Mouse (Mus musculus): ENCODE results near the gene Cd247. TPM values are rescaled to one million over a fixed set of nuclear protein-coding genes. Genes with fewer than 3 reads are reported as not detected.

Cd247 gene
- polyA plus RNA-seq, 1 experiment from 2014 or later: 0.13 TPM

DNA sequence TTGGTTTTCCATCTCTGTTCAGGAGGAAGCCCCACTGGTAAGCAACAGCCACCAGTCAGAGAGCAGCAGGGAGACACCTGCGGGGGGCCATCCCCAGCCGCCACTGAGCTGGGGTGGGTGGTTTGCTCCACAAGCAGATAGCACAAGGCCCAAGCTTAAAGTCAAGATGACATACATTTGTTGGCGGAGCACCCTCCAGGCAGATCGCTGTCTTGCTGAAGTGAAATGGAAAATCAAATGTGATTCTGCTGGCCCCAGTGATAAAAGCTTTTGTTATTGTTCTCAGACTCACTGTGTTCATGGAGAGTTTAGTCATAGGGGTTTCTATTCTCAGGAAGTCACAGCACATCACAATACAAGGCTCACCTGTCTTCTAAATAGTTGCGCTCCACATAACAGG lies 14.6 kb downstream of the Cd247 start:
- no peak overlapping the region for H3K9ac ChIP-seq (replicated peaks)
- no peak overlapping the region for H3K4me3 ChIP-seq (ENCODE audit: low read depth, low read length)
- no peaks in the 10 kb centered on the region for H3K27me3 ChIP-seq (ENCODE audit: insufficient read depth, low read length)
- no peaks in the 10 kb centered on the region for H3K9me3 ChIP-seq (ENCODE audit: low read length)
- ATAC-seq (no peak), DNase-seq (no peak)
- H3K36me3 ChIP-seq (replicated peaks; ENCODE audit: insufficient read depth, low read length): no peaks in the 10 kb centered on the region
- TF ChIP-seq EP300 (IDR thresholded peaks at IDR 0.05; ENCODE audit: low read depth): no peak
- TF ChIP-seq CTCF (IDR thresholded peaks at IDR 0.05; ENCODE audit: low read depth): no peak
- WGBS (ENCODE audit: insufficient replicate concordance): 84% methylated on average over 5 of the region's 5 CpGs
- H3K4me2 ChIP-seq (ENCODE audit: low read depth, low read length): no peak overlapping the region
- no peaks in the 10 kb centered on the region for H3K4me1 ChIP-seq (ENCODE audit: insufficient read depth)
- H3K27ac ChIP-seq (ENCODE audit: low read depth): no peak overlapping the region

DNA sequence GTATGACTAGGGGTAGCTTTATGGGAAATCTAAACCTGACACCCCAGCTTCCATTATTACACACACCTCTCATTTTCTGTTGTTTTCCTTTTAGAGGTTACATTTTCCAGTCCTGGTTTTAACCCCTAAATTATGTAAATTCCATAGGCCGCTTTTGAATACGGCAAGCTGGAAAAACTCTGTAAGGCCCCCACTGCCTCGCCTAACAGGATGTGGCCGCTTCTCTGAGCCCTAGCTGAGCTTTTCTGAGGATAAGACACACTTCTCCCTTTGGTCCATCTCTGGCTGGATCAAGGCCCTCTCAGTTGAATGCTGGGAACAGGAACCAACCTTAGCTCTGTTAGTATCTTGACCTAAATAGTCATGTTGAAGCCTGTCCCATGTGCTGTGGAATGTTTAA lies 15.7 kb downstream of the Cd247 start:
- H3K9ac ChIP-seq (replicated peaks): no peak overlapping the region
- WGBS (ENCODE audit: insufficient replicate concordance): 80% methylated on average over 4 of the region's 4 CpGs
- no peak for ATAC-seq
- H3K9me3 ChIP-seq (ENCODE audit: low read length): no peaks in the 10 kb centered on the region
- H3K4me1 ChIP-seq (ENCODE audit: insufficient read depth): no peaks in the 10 kb centered on the region
- no peaks in the 10 kb centered on the region for H3K27me3 ChIP-seq (ENCODE audit: insufficient read depth, low read length)
- no peak for TF ChIP-seq EP300 (IDR thresholded peaks at IDR 0.05; ENCODE audit: low read depth)
- no peak for TF ChIP-seq CTCF (IDR thresholded peaks at IDR 0.05; ENCODE audit: low read depth)
- no peak overlapping the region for H3K4me2 ChIP-seq (ENCODE audit: low read depth, low read length)
- H3K27ac ChIP-seq (ENCODE audit: low read depth): no peak overlapping the region
- H3K4me3 ChIP-seq (ENCODE audit: low read depth, low read length): no peak overlapping the region
- DNase-seq: no peak
- no peaks in the 10 kb centered on the region for H3K36me3 ChIP-seq (replicated peaks; ENCODE audit: insufficient read depth, low read length)

DNA sequence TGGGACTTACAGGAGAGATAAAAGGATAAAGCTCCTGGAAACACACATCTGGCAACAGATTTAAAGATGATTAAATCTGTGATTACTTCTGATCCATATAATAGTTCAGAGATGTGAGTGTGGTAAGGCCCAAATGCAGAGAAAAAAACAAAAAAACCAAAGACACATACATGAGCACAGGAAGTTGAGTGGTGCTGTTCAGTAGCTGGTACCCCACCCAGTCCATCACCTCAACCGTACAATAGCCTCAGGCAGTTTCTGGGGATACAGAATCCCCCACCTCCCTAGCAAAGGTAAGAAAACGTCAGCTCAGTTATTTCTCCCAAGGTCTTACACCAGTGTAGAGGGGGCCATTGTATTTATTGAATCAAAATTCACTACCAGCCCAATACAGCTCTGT lies 22.2 kb downstream of the Cd247 start:
- H3K27ac ChIP-seq (ENCODE audit: low read depth): no peak overlapping the region
- no peaks in the 10 kb centered on the region for H3K27me3 ChIP-seq (ENCODE audit: insufficient read depth, low read length)
- DNase-seq (no peak), ATAC-seq (no peak)
- H3K9ac ChIP-seq (replicated peaks): no peak overlapping the region
- TF ChIP-seq EP300 (IDR thresholded peaks at IDR 0.05; ENCODE audit: low read depth): no peak
- no peaks in the 10 kb centered on the region for H3K9me3 ChIP-seq (ENCODE audit: low read length)
- no peaks in the 10 kb centered on the region for H3K36me3 ChIP-seq (replicated peaks; ENCODE audit: insufficient read depth, low read length)
- WGBS (ENCODE audit: insufficient replicate concordance): 62% methylated on average over 2 of the region's 2 CpGs
- H3K4me1 ChIP-seq (ENCODE audit: insufficient read depth): no peaks in the 10 kb centered on the region
- no peak overlapping the region for H3K4me3 ChIP-seq (ENCODE audit: low read depth, low read length)
- H3K4me2 ChIP-seq (ENCODE audit: low read depth, low read length): no peak overlapping the region

DNA sequence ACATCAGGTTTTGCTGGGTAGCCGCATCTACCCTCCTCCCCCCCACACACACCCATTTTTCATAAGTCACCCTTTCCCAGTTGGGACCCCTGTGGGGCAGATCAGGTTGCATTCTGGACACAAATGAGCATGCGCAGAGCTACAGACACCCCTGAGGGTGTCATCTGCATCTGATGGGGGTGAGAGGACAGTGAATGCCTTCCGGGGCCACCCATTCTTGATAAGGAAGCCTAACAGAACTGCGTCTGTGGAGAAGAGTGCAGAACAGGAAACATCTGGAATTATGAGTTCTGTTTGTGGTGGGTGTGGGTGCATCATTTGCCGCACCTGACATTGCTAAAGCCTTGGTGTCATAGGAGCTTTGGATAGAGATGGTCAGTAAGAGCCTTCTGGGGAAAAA lies 22.7 kb downstream of the Cd247 start:
- no peaks in the 10 kb centered on the region for H3K4me1 ChIP-seq (ENCODE audit: insufficient read depth)
- no peak overlapping the region for H3K4me2 ChIP-seq (ENCODE audit: low read depth, low read length)
- H3K27me3 ChIP-seq (ENCODE audit: insufficient read depth, low read length): no peaks in the 10 kb centered on the region
- no peak overlapping the region for H3K4me3 ChIP-seq (ENCODE audit: low read depth, low read length)
- no peak overlapping the region for H3K27ac ChIP-seq (ENCODE audit: low read depth)
- DNase-seq (no peak), ATAC-seq (no peak)
- WGBS (ENCODE audit: insufficient replicate concordance): 42% methylated on average over 5 of the region's 5 CpGs
- H3K36me3 ChIP-seq (replicated peaks; ENCODE audit: insufficient read depth, low read length): no peaks in the 10 kb centered on the region
- no peaks in the 10 kb centered on the region for H3K9me3 ChIP-seq (ENCODE audit: low read length)
- TF ChIP-seq CTCF (IDR thresholded peaks at IDR 0.05; ENCODE audit: low read depth) (no peak), EP300 (IDR thresholded peaks at IDR 0.05; ENCODE audit: low read depth) (no peak)
- H3K9ac ChIP-seq (replicated peaks): no peak overlapping the region

DNA sequence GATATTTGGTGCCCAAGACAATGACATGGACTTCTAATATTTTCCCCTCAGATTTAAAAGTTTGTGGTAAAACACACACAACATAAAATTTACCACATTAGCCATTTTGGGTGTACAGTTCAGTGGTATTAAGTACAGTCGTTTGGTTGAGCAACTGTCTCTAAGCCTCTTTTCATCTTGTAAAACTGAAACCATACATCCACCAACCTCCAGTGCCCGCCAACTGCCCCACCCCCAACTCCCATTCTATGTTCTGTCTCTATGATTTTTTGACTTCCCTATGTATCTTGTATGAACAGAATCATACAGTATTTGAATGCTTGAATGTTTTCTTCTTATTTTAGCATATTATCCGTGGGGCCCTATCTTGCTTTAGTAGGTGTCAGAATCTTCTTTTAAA lies 24.3 kb downstream of the Cd247 start:
- 70% methylated on average over 3 of the region's 3 CpGs for WGBS (ENCODE audit: insufficient replicate concordance)
- Histone ChIP-seq H3K4me1 (ENCODE audit: insufficient read depth) (peaks cover 13% of the 10 kb centered on the region), H3K27me3 (ENCODE audit: insufficient read depth, low read length) (no peaks in the 10 kb centered on the region), H3K4me3 (ENCODE audit: low read depth, low read length) (no peak overlapping the region), H3K27ac (ENCODE audit: low read depth) (no peak overlapping the region), H3K4me2 (ENCODE audit: low read depth, low read length) (no peak overlapping the region), H3K36me3 (replicated peaks; ENCODE audit: insufficient read depth, low read length) (no peaks in the 10 kb centered on the region), H3K9ac (replicated peaks) (no peak overlapping the region), H3K9me3 (ENCODE audit: low read length) (no peaks in the 10 kb centered on the region)
- no peak for ATAC-seq
- DNase-seq: no peak
- no peak for TF ChIP-seq CTCF (IDR thresholded peaks at IDR 0.05; ENCODE audit: low read depth)
- no peak for TF ChIP-seq EP300 (IDR thresholded peaks at IDR 0.05; ENCODE audit: low read depth)

DNA sequence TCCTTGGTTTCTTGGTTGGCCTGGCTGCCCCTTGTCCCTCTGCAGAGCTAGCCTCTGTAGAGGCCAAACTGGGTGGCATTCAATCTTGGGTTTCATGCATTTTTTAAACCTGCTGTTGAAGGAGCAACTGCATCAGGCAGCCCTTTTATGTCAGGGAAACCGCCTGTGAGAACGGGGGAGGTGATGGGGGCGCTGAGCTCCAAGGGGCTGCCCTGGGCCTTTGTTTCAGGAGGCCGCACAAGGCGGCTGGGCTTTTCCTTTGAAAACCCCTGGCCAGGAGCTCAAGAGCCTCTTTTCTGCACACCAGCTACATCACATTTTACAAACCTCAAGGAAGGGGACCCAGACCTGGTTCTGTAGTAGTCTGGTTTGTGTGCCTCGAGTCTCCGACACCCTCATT lies 25.6 kb downstream of the Cd247 start:
- Histone ChIP-seq H3K27me3 (ENCODE audit: insufficient read depth, low read length) (no peaks in the 10 kb centered on the region), H3K9me3 (ENCODE audit: low read length) (no peaks in the 10 kb centered on the region), H3K4me2 (ENCODE audit: low read depth, low read length) (no peak overlapping the region), H3K36me3 (replicated peaks; ENCODE audit: insufficient read depth, low read length) (no peaks in the 10 kb centered on the region), H3K4me3 (ENCODE audit: low read depth, low read length) (no peak overlapping the region), H3K9ac (replicated peaks) (no peak overlapping the region), H3K4me1 (ENCODE audit: insufficient read depth) (peaks cover 25% of the 10 kb centered on the region), H3K27ac (ENCODE audit: low read depth) (no peak overlapping the region)
- ATAC-seq (no peak), DNase-seq (no peak)
- 69% methylated on average over 7 of the region's 7 CpGs for WGBS (ENCODE audit: insufficient replicate concordance)
- no peak for TF ChIP-seq CTCF (IDR thresholded peaks at IDR 0.05; ENCODE audit: low read depth)
- TF ChIP-seq EP300 (IDR thresholded peaks at IDR 0.05; ENCODE audit: low read depth): no peak

Measured in liver, postnatal 0 days (tissue).